Mouse (Mus musculus): ENCODE data around the gene Mcrip1.

The Mcrip1 gene

GRCm38 (mm10) chr11:120574278-120574600 lies 24.7 kb upstream of the Mcrip1 start:
- WGBS: 26% methylated on average over 5 of the region's 5 CpGs

GRCm38 (mm10) chr11:120573585-120574277 lies 24.2 kb upstream of the Mcrip1 start:
- WGBS: under 1% methylated on average over 23 of the region's 23 CpGs

DNA sequence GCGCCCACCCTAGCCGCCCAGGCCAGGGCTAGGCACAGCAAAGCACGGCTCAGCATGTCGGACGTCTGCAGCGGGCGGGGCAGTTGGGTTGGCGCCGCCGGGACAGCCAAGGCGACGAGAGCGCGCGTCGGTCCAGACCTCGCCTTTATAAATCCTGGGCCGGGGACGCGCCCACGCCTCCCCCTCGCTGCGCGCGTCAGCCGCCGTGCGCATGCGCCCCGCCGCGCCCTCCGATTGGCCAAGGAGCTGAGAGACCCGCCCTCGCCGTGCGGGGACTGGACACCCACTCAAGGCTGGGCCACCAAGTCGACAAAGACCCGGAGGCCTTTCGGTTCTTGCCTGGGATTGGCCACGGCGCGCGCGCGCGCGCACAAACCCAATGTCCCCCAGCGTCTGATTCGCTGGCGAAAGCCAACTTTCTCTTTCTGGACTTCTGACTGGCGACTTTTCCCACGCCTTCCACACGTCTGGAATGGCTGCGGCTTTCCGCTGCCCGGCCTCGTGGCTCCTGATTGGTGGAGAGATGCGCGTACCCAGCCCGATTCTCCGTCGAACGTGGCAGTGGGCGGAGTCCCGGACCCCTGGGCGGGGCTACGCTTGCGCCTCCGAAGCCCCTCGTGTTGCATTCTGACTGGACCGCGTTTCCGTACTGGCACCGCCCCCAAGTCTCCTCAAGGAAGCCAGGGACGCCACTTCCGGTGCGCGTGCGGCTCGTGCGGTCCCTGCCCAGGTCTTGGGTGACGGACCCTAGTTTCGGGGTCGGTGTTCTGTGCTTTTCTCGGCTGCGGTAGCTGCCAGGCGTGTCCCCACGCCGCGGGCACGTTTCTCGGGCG lies 23.4 kb upstream of the Mcrip1 start, which contains the start of gene P4hb:
TSS of gene P4hb (minus strand) at position 502 of the 833 bp plus-strand sequence.
- under 1% methylated on average over 94 of the region's 94 CpGs for WGBS

DNA sequence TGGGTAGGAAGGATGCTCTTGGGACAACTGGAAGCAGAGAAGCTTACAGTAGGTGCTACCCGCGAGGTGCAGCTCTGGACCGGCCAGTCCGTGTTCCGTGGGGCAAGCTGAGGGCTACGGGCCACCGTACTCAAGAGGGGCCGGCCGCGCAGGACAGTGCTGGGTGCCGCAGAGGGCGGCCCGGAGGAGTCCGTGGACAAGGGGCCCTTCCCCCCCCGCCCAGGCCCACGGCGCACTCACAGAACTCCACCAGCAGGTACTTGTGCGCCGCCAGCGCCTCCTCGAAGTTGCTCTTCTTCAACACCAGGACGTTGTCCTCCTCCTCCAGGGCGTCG lies 22.9 kb upstream of the Mcrip1 start:
- WGBS: under 1% methylated on average over 24 of the region's 24 CpGs

- WGBS: 8% methylated on average over 11 of the region's 11 CpGs
These were observed 22.4 kb upstream of the Mcrip1 start for GRCm38 (mm10) chr11:120571754-120572416.

GRCm38 (mm10) chr11:120571122-120571521 lies 21.6 kb upstream of the Mcrip1 start:
- 81% methylated on average over 3 of the region's 3 CpGs for WGBS

GRCm38 (mm10) chr11:120568324-120568723 lies 18.8 kb upstream of the Mcrip1 start:
- 91% methylated on average over 6 of the region's 6 CpGs for WGBS

GRCm38 (mm10) chr11:120565114-120565513 lies 15.6 kb upstream of the Mcrip1 start:
- 57% methylated on average over 9 of the region's 9 CpGs for WGBS

- WGBS: 96% methylated on average over 13 of the region's 13 CpGs
These were observed 13.4 kb upstream of the Mcrip1 start for GRCm38 (mm10) chr11:120562949-120563348.

DNA sequence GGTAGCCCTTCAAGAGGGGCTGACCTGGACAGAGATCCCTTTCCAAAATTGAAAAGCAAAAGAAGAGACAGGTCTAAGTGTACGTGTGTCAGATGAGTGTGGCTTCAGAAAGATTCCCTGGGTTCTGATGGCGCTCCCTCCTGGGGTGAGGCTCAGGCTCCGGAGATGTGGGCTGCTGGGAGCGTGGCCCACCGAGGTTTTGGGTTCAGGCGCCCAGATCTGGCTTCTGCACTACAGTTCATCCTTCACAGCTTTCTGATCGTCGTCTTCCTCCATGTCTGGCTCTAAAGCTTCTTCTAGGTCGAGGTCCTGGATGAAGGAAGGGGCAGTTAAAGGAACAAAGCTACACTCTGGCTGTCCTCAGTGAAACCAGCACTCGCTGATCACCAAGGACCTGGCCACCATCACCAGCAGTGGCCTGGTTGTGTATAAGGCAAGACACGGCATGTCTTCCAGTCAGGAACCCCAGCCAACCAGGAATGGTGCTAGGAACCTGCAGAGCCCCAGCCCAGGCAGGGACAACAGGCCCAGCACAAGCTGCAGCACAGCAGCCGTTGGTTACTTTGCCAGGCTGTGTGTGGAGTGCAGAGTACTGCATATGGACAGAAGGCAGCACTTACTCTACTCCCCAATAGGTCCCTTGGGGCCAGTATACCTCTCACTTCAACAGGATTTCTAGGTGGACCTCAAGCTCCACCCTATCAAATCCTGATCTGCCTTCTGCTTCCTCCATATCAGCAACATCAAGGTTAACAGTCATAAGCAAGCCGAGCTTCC lies 11.6 kb upstream of the Mcrip1 start:
- 91% methylated on average over 13 of the region's 13 CpGs for WGBS

- 89% methylated on average over 6 of the region's 6 CpGs for WGBS
These were observed 9.3 kb upstream of the Mcrip1 start for GRCm38 (mm10) chr11:120558843-120559242.

DNA sequence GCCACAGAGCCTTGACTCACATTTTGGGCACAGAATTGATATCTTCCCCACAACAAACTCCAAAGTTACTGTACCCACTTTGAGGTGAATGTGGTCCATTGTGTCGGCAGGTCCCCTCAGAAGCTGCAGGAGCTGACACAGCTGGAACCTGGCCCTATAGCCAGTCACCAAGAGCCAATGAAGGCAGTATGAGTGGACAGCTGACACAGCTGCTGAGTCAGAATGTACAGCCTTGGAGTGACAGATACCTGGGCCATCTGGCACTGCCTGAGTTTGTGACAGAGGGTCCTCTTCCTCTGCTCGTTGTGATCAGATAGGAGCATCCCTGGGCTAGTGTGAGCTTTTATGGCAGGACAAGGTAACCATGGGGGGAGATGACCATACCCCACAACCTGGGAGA lies 5.7 kb upstream of the Mcrip1 start:
- 65% methylated on average over 2 of the region's 2 CpGs for WGBS

DNA sequence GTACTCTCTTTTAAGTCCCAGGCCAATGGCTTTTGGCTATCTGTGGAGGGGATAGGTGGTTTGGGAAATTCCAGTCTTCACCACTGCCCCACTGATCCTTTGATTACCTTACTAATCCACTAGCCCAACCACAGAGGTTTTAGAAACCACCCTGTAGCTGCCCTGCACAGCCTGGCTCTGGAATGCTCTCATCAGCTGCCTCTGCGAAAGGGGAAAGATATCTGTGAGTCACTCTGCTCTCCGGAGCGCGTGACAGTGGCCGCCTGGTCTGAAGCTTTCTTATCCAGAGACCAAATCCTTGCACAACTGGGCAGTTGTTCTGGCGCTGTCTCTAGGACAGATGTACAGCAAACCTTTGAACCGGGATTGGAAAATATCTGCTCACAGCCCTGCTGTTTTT lies 5.3 kb upstream of the Mcrip1 start:
- 77% methylated on average over 7 of the region's 7 CpGs for WGBS

GRCm38 (mm10) chr11:120552736-120553135 lies 3.2 kb upstream of the Mcrip1 start:
- WGBS: 64% methylated on average over 5 of the region's 5 CpGs

GRCm38 (mm10) chr11:120550810-120551440 lies 1.4 kb upstream of the Mcrip1 start, which contains the start of gene Ppp1r27:
Ppp1r27 (minus strand) TSS chr11:120551132.
- WGBS: 95% methylated on average over 28 of the region's 28 CpGs

GRCm38 (mm10) chr11:120549986-120550809 lies 671 bp upstream of the Mcrip1 start:
- 66% methylated on average over 11 of the region's 11 CpGs for WGBS

DNA sequence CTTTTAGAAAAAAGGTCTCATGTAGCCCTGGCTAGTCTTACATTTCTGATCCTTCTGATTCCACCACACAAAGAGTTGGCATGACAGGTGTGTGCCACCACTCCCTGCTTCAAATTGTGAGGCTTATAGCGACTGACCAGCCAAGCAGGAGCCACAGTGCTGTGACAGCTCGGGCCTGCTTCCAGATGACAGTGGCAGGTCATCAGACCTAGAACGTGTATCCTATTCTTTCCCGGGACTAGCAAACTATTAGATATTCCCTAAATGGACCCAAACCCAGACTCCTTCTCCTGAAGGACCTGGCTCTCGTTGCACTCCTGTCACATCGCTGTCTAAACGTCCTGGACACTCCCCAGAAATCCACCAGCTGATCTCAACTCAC lies 750 bp downstream of the Mcrip1 start:
- WGBS: 9% methylated on average over 7 of the region's 7 CpGs

DNA sequence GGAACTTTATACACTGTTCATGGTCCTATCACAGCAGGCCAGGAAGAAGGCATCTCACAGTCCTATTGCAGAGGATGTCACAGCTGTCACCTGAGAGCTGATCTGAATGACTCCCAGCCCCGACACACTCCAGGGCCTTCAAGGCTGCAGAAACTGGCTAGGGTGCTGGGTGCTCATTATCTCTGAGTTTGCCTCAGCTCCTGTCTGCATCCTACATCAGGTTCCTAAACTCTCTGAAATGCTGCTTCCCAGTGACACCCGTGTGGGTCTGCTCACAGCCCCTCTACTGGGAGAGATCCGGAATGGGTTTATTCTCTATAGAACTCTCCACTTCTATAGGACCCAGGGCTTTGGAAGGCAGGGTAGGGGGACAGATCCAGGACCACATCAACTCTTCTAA lies 1.3 kb downstream of the Mcrip1 start:
- 70% methylated on average over 3 of the region's 3 CpGs for WGBS

DNA sequence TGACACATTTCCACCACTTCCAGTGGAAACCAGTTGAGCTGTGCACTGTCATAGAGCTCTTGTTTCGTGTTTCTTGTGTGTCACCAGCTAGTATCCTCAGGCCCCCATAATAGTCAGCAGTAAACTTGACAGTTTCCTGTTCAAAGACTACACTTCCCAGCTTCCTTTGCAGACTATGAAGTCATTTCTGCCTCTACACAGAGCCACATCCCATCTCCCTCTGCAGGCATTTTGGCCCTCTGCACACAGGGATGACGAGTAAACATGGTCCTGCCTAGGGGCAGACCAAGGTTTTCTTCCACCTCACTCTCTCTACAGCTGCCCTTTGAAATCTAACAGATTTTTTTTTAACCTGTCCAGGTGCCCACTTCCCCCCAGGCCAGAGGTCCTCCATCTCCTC lies 2.1 kb downstream of the Mcrip1 start:
- WGBS: 46% methylated on average over 2 of the region's 2 CpGs

DNA sequence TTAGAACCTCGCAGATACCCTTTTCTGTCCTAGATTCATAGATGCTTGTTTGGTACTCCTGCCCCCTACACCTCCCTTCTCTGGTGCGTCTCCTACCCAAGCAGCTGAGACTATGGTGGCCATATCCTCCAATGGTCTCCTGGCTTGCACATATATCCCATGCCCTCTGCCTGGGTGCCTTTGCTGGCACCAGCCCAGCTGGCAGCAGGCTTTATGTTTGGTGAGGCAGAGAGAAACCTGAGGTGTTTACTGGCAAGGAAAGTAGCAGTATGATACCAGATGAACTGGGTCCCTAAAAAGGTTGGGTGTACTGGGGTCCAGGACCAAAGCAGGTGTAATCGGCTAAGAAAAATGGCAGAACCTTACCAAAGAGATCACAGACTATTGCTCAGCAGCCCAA lies 3.6 kb downstream of the Mcrip1 start:
- 94% methylated on average over 3 of the region's 3 CpGs for WGBS

DNA sequence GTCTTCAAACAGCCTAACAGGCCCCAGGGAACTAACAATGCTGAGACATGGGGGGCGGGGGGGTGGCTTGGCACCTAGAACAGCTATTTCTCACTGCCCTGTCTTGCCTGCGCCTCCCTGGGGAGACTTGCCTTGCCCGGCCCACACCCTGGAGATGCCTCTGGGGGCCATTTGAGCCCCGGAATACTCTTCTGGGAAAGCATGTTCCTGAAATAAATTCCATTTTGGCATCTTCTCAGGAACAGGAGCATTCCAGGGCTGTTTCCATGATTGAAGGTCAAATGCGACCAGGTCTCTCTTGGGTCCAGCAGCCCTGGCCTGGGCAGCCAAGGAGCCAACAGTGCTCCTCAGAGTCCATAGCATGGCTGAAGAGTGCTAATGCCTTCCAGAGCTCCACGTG lies 7.2 kb downstream of the Mcrip1 start:
- 87% methylated on average over 6 of the region's 6 CpGs for WGBS

All from cerebral cortex, adult 2 months (tissue).